Mouse (Mus musculus) liver, embryonic 13.5 days (tissue): ENCODE data around the gene Elp4. TPM values are rescaled to one million over a fixed set of nuclear protein-coding genes. Genes with fewer than 3 reads are reported as not detected.

Source experiments
- ATAC-seq: fragments of 200-750 bp; cut with Nextera tagmentation; 2 replicates; pipeline ENCODE4 v1.8.0; 2017; ENCODE audit warnings: low read depth, mild to moderate bottlenecking, moderate number of reproducible peaks, moderate library complexity
- DNase-seq: peaks from one replicate; pipeline ENCODE4 v3.0.0; 2022
- H3K27ac ChIP-seq: fragments of 300-500 bp; sonication (generic); 2 replicates; pipeline ENCODE4 v1.5.1; 2015; ENCODE audit warnings: moderate library complexity, mild to moderate bottlenecking, inconsistent platforms
- H3K27me3 ChIP-seq: fragments of 300-500 bp; sonication (generic); 2 replicates; pipeline ENCODE4 v1.6.1; 2015; ENCODE audit warnings: mild to moderate bottlenecking, inconsistent platforms
- H3K36me3 ChIP-seq: fragments of 300-500 bp; sonication (generic); 2 replicates; pipeline ENCODE4 v1.6.1; 2015; ENCODE audit warnings: mild to moderate bottlenecking, inconsistent platforms
- H3K4me1 ChIP-seq: fragments of 300-500 bp; sonication (generic); replicated peaks from 2 replicates; pipeline ENCODE4 v1.6.1; 2015; ENCODE audit warnings: inconsistent platforms
- H3K4me2 ChIP-seq: fragments of 300-500 bp; sonication (generic); 2 replicates; pipeline ENCODE4 v1.6.1; 2015; ENCODE audit warnings: inconsistent platforms, mild to moderate bottlenecking, moderate library complexity
- H3K4me3 ChIP-seq: fragments of 300-500 bp; sonication (generic); replicated peaks from 2 replicates; pipeline ENCODE4 v1.5.1; 2015; ENCODE audit warnings: mild to moderate bottlenecking, inconsistent platforms
- H3K9ac ChIP-seq: fragments of 300-500 bp; sonication (generic); 2 replicates; pipeline ENCODE4 v1.6.1; 2015; ENCODE audit warnings: mild to moderate bottlenecking, inconsistent platforms
- H3K9me3 ChIP-seq: fragments of 300-500 bp; sonication (generic); replicated peaks from 2 replicates; pipeline ENCODE4 v1.6.1; 2016; ENCODE audit warnings: inconsistent platforms
- WGBS: fragments of 180-500 bp; shearing (Covaris S2); methylation state at CpG from one replicate; pipeline ENCODE4 v1.1.7; 2015; ENCODE audit not compliant: insufficient replicate concordance; 5-methylcytosine and 5-hydroxymethylcytosine counted together
- polyA plus RNA-seq: library from polyadenylated mRNA; unstranded; fragments of >200 nt; fragmentation: Nextera tagmentation; extraction: Ambion mirVana; gene quantifications from 2 replicates; pipeline ENCODE4 v1.2.1, GENCODE M21; 2015

Elp4 gene
- polyA plus RNA-seq, 1 experiment from 2014 or later = 19.7 TPM

- Histone ChIP-seq H3K27me3 (peaks cover 100% of the 10 kb centered on the region), H3K4me1 (peaks cover 26% of the 10 kb centered on the region), H3K9ac (no peak overlapping the region), H3K9me3 (no peaks in the 10 kb centered on the region), H3K36me3 (no peaks in the 10 kb centered on the region), H3K4me2 (peak overlapping the region; percentile 59), H3K27ac (no peak overlapping the region), H3K4me3 (peak overlapping the region; percentile 41)
- no peak for DNase-seq
- no peak for ATAC-seq
- WGBS = 1% methylated on average over 36 of the region's 36 CpGs
Observed at GRCm38 (mm10) chr2:105674061-105674874, 230.1 kb downstream of the Elp4 start.

- H3K36me3 ChIP-seq = no peaks in the 10 kb centered on the region
- H3K9ac ChIP-seq = no peak overlapping the region
- H3K27ac ChIP-seq = no peak overlapping the region
- peaks cover 100% of the 10 kb centered on the region for H3K27me3 ChIP-seq
- ATAC-seq = no peak
- no peaks in the 10 kb centered on the region for H3K9me3 ChIP-seq
- H3K4me2 ChIP-seq = peak overlapping the region; percentile 59
- H3K4me1 ChIP-seq = peaks cover 31% of the 10 kb centered on the region
- WGBS = 2% methylated on average over 10 of the region's 10 CpGs
- no peak for DNase-seq
- H3K4me3 ChIP-seq = peak overlapping the region; percentile 41
Observed at GRCm38 (mm10) chr2:105673631-105674060, 230.7 kb downstream of the Elp4 start.

GRCm38 (mm10) chr2:105673054-105673453 is 231.3 kb downstream of the Elp4 start:
- H3K9me3 ChIP-seq = no peaks in the 10 kb centered on the region
- H3K36me3 ChIP-seq = no peaks in the 10 kb centered on the region
- DNase-seq = no peak
- H3K27me3 ChIP-seq = peaks cover 100% of the 10 kb centered on the region
- 2% methylated on average over 6 of the region's 6 CpGs for WGBS
- H3K4me2 ChIP-seq = no peak overlapping the region
- no peak for ATAC-seq
- H3K4me3 ChIP-seq = no peak overlapping the region
- H3K9ac ChIP-seq = no peak overlapping the region
- no peak overlapping the region for H3K27ac ChIP-seq
- peaks cover 32% of the 10 kb centered on the region for H3K4me1 ChIP-seq

- H3K4me1 ChIP-seq = peaks cover 32% of the 10 kb centered on the region
- peak overlapping the region; percentile 6; the same call in 1 of the 2 replicates for H3K4me3 ChIP-seq
- H3K9me3 ChIP-seq = no peaks in the 10 kb centered on the region
- H3K36me3 ChIP-seq = no peaks in the 10 kb centered on the region
- ATAC-seq (no peak), DNase-seq (no peak)
- no peak overlapping the region for H3K4me2 ChIP-seq
- 3% methylated on average over 16 of the region's 16 CpGs for WGBS
- H3K27me3 ChIP-seq = peaks cover 100% of the 10 kb centered on the region
- H3K27ac ChIP-seq = no peak overlapping the region
- no peak overlapping the region for H3K9ac ChIP-seq
Observed at GRCm38 (mm10) chr2:105672596-105672960, 231.8 kb downstream of the Elp4 start.

GRCm38 (mm10) chr2:105671798-105672595 is 232.4 kb downstream of the Elp4 start:
- Histone ChIP-seq H3K27ac (no peak overlapping the region), H3K4me2 (no peak overlapping the region), H3K9ac (no peak overlapping the region), H3K4me1 (peaks cover 32% of the 10 kb centered on the region), H3K9me3 (no peaks in the 10 kb centered on the region), H3K27me3 (peaks cover 100% of the 10 kb centered on the region), H3K36me3 (no peaks in the 10 kb centered on the region), H3K4me3 (peak overlapping the region; percentile 6; the same call in 1 of the 2 replicates)
- no peak for ATAC-seq
- 2% methylated on average over 25 of the region's 25 CpGs for WGBS
- no peak for DNase-seq

- 2% methylated on average over 9 of the region's 9 CpGs for WGBS
- Histone ChIP-seq H3K9ac (no peak overlapping the region), H3K4me3 (no peak overlapping the region), H3K27ac (no peak overlapping the region), H3K27me3 (peaks cover 100% of the 10 kb centered on the region), H3K36me3 (no peaks in the 10 kb centered on the region), H3K4me2 (no peak overlapping the region), H3K4me1 (peaks cover 29% of the 10 kb centered on the region), H3K9me3 (no peaks in the 10 kb centered on the region)
- DNase-seq = no peak
- no peak for ATAC-seq
Observed at GRCm38 (mm10) chr2:105671116-105671797, 233.1 kb downstream of the Elp4 start.

- Histone ChIP-seq H3K4me3 (no peak overlapping the region), H3K36me3 (no peaks in the 10 kb centered on the region), H3K27me3 (peaks cover 100% of the 10 kb centered on the region), H3K4me1 (peaks cover 24% of the 10 kb centered on the region), H3K4me2 (no peak overlapping the region), H3K9ac (no peak overlapping the region), H3K9me3 (no peaks in the 10 kb centered on the region), H3K27ac (no peak overlapping the region)
- ATAC-seq (no peak), DNase-seq (no peak)
- under 1% methylated on average over 6 of the region's 6 CpGs for WGBS
Observed at GRCm38 (mm10) chr2:105670731-105671095, 233.7 kb downstream of the Elp4 start.

GRCm38 (mm10) chr2:105669881-105670730 is 234.3 kb downstream of the Elp4 start:
- Histone ChIP-seq H3K27me3 (peaks cover 100% of the 10 kb centered on the region), H3K9me3 (no peaks in the 10 kb centered on the region), H3K27ac (no peak overlapping the region), H3K4me1 (peaks cover 18% of the 10 kb centered on the region), H3K9ac (no peak overlapping the region), H3K36me3 (no peaks in the 10 kb centered on the region), H3K4me2 (no peak overlapping the region), H3K4me3 (no peak overlapping the region)
- WGBS = 2% methylated on average over 29 of the region's 29 CpGs
- ATAC-seq (no peak), DNase-seq (no peak)

- Histone ChIP-seq H3K9ac (no peak overlapping the region), H3K4me3 (no peak overlapping the region), H3K4me1 (peaks cover 11% of the 10 kb centered on the region), H3K27ac (no peak overlapping the region), H3K9me3 (no peaks in the 10 kb centered on the region), H3K27me3 (peaks cover 100% of the 10 kb centered on the region), H3K36me3 (no peaks in the 10 kb centered on the region), H3K4me2 (no peak overlapping the region)
- no peak for DNase-seq
- 1% methylated on average over 35 of the region's 35 CpGs for WGBS
- ATAC-seq = no peak
Observed at GRCm38 (mm10) chr2:105669371-105669861, 234.9 kb downstream of the Elp4 start.
